Mouse (Mus musculus) MEL (cell line): ENCODE measurements around the gene Dusp23. TPM values are rescaled to one million over a fixed set of nuclear protein-coding genes. Genes with fewer than 3 reads are reported as not detected.

Experiments
- DNase-seq: peaks from one replicate; pipeline ENCODE4 v3.0.0; 2011; ENCODE audit warnings: low read depth, low spot score
- H3K27ac ChIP-seq: 2 replicates; pipeline ENCODE4 v1.5.1; 2012; ENCODE audit warnings: low read depth, mild to moderate bottlenecking, control low read depth, low read length, moderate library complexity; ENCODE audit not compliant: control insufficient read depth
- H3K27me3 ChIP-seq, 2 experiments: fragments of 150-350 bp in 1 of 2; sonication (generic) in 1 of 2; 2 replicates each; pipeline ENCODE4 v1.6.1; 2012; ENCODE audit warnings: low read length in 2 of 2, mild to moderate bottlenecking in 2 of 2, improper control_type of control experiment in 1 of 2, moderate library complexity in 1 of 2; ENCODE audit not compliant: insufficient read depth in 2 of 2, control insufficient read depth in 1 of 2
- H3K36me3 ChIP-seq, 2 experiments: 2 replicates each; pipeline ENCODE4 v1.6.1; 2012 to 2014; ENCODE audit warnings: low read length in 2 of 2, improper control_type of control experiment in 1 of 2, inconsistent platforms in 1 of 2, mild to moderate bottlenecking in 1 of 2; ENCODE audit not compliant: insufficient read depth in 2 of 2, control insufficient read depth in 1 of 2
- H3K4me1 ChIP-seq, 2 experiments: fragments of 150-350 bp in 1 of 2; sonication (generic) in 1 of 2; 2 replicates each; pipeline ENCODE4 v1.6.1; 2012; ENCODE audit warnings: low read length in 2 of 2, improper control_type of control experiment in 1 of 2, mild to moderate bottlenecking in 1 of 2; ENCODE audit not compliant: insufficient read depth in 2 of 2, control insufficient read depth in 1 of 2
- H3K4me3 ChIP-seq, 2 experiments: fragments of 150-350 bp in 1 of 2; sonication (generic) in 1 of 2; 2 replicates each; pipeline ENCODE4 v1.5.1; 2012; ENCODE audit warnings: low read depth in 2 of 2, low read length in 2 of 2, mild to moderate bottlenecking in 2 of 2, moderate library complexity in 2 of 2, control low read depth in 1 of 2, improper control_type of control experiment in 1 of 2; ENCODE audit not compliant: control insufficient read depth in 1 of 2, insufficient read depth in 1 of 2
- H3K79me2 ChIP-seq: 2 replicates; pipeline ENCODE4 v1.6.1; 2012; ENCODE audit warnings: mild to moderate bottlenecking, low read length, moderate library complexity; ENCODE audit not compliant: control insufficient read depth, poor library complexity, insufficient read depth
- H3K9ac ChIP-seq: 2 replicates; pipeline ENCODE4 v1.6.1; 2012; ENCODE audit warnings: low read depth, mild to moderate bottlenecking, control low read depth, low read length, moderate library complexity; ENCODE audit not compliant: control insufficient read depth, poor library complexity, severe bottlenecking
- H3K9me3 ChIP-seq: fragments of 150-350 bp; sonication (generic); replicated peaks from 2 replicates; pipeline ENCODE4 v1.6.1; 2012; ENCODE audit warnings: mild to moderate bottlenecking, low read length, improper control_type of control experiment, moderate library complexity; ENCODE audit not compliant: insufficient read depth
- CHD2 ChIP-seq: IDR thresholded peaks from 2 replicates; pipeline ENCODE4 v1.6.1; 2011; ENCODE audit warnings: low read length, improper control_type of control experiment
- CTCF ChIP-seq, 3 experiments: IDR thresholded peaks in 2 of 3; conservative IDR thresholded peaks in 1 of 3; 2 replicates each; pipeline ENCODE4 v1.5.1; 2011 to 2012; ENCODE audit warnings: low read length in 3 of 3, low read depth in 2 of 3, mild to moderate bottlenecking in 2 of 3, improper control_type of control experiment in 1 of 3, inconsistent platforms in 1 of 3, mixed read lengths in 1 of 3, moderate library complexity in 1 of 3; ENCODE audit not compliant: control insufficient read depth in 1 of 3, insufficient read depth in 1 of 3, poor library complexity in 1 of 3, severe bottlenecking in 1 of 3
- E2F4 ChIP-seq: IDR thresholded peaks from 2 replicates; pipeline ENCODE4 v1.6.1; 2011; ENCODE audit warnings: low read depth, low read length, improper control_type of control experiment, borderline replicate concordance
- ETS1 ChIP-seq: IDR thresholded peaks from 2 replicates; pipeline ENCODE4 v1.6.1; 2012; ENCODE audit warnings: low read depth, mild to moderate bottlenecking, inconsistent platforms, low read length, improper control_type of control experiment, moderate library complexity
- HCFC1 ChIP-seq: IDR thresholded peaks from 2 replicates; pipeline ENCODE4 v1.6.1; 2012; ENCODE audit warnings: low read depth, mild to moderate bottlenecking, inconsistent platforms, low read length, improper control_type of control experiment, moderate library complexity
- KAT2A ChIP-seq: conservative IDR thresholded peaks from 2 replicates; pipeline ENCODE4 v1.6.1; 2012; ENCODE audit warnings: low read depth, low read length, improper control_type of control experiment, inconsistent platforms
- MAX ChIP-seq: IDR thresholded peaks from 2 replicates; pipeline ENCODE4 v1.6.1; 2011; ENCODE audit warnings: low read length, improper control_type of control experiment
- MEF2A ChIP-seq: IDR thresholded peaks from 2 replicates; pipeline ENCODE4 v1.6.1; 2014; ENCODE audit warnings: low read depth, mild to moderate bottlenecking, inconsistent platforms, low read length, improper control_type of control experiment; ENCODE audit not compliant: poor library complexity, insufficient replicate concordance, severe bottlenecking; ENCODE audit errors: extremely low read depth
- MYB ChIP-seq: IDR thresholded peaks from 2 replicates; pipeline ENCODE4 v1.6.1; 2011; ENCODE audit warnings: mild to moderate bottlenecking, low read depth, low read length, improper control_type of control experiment
- MYC ChIP-seq: IDR thresholded peaks from 2 replicates; pipeline ENCODE4 v1.6.1; 2011; ENCODE audit warnings: low read depth, mild to moderate bottlenecking, low read length, improper control_type of control experiment, moderate library complexity
- NELFE ChIP-seq: IDR thresholded peaks from 2 replicates; pipeline ENCODE4 v1.6.1; 2011; ENCODE audit warnings: low read depth, low read length, improper control_type of control experiment
- NRF1 ChIP-seq: IDR thresholded peaks from 2 replicates; pipeline ENCODE4 v1.6.1; 2014; ENCODE audit warnings: low read depth, mild to moderate bottlenecking, inconsistent platforms, low read length, improper control_type of control experiment, moderate library complexity; ENCODE audit not compliant: poor library complexity, insufficient read depth, severe bottlenecking
- POLR2A ChIP-seq, 2 experiments: IDR thresholded peaks; 2 replicates each; pipeline ENCODE4 v1.6.1; 2011 to 2012; ENCODE audit warnings: low read length in 2 of 2, mild to moderate bottlenecking in 2 of 2, control low read depth in 1 of 2, improper control_type of control experiment in 1 of 2, low read depth in 1 of 2, moderate library complexity in 1 of 2; ENCODE audit not compliant: control insufficient read depth in 1 of 2, insufficient read depth in 1 of 2, poor library complexity in 1 of 2
- POLR2AphosphoS2 ChIP-seq: IDR thresholded peaks from 2 replicates; pipeline ENCODE4 v1.6.1; 2011; ENCODE audit warnings: low read length, improper control_type of control experiment
- POLR2AphosphoS5 ChIP-seq: IDR thresholded peaks from 2 replicates; pipeline ENCODE4 v1.6.1; 2012; ENCODE audit warnings: low read depth, borderline replicate concordance, mild to moderate bottlenecking, inconsistent platforms, low read length, moderate library complexity, mixed read lengths
- RAD21 ChIP-seq: IDR thresholded peaks from 2 replicates; pipeline ENCODE4 v1.6.1; 2011; ENCODE audit warnings: mild to moderate bottlenecking, low read depth, low read length, improper control_type of control experiment
- RCOR1 ChIP-seq: IDR thresholded peaks from 2 replicates; pipeline ENCODE4 v1.6.1; 2012; ENCODE audit warnings: low read depth, mild to moderate bottlenecking, inconsistent platforms, low read length, improper control_type of control experiment
- TAL1 ChIP-seq: IDR thresholded peaks from 2 replicates; pipeline ENCODE4 v1.6.1; 2012; ENCODE audit warnings: mild to moderate bottlenecking, inconsistent platforms, low read length, moderate library complexity, mixed read lengths
- TCF12 ChIP-seq: IDR thresholded peaks from 2 replicates; pipeline ENCODE4 v1.6.1; 2014; ENCODE audit warnings: low read depth, mild to moderate bottlenecking, inconsistent platforms, low read length, improper control_type of control experiment, moderate library complexity
- ZC3H11A ChIP-seq: IDR thresholded peaks from 2 replicates; pipeline ENCODE4 v1.6.1; 2012; ENCODE audit warnings: low read depth, mild to moderate bottlenecking, inconsistent platforms, low read length, improper control_type of control experiment
- ZKSCAN1 ChIP-seq: IDR thresholded peaks from 2 replicates; pipeline ENCODE4 v1.6.1; 2012; ENCODE audit warnings: low read depth, mild to moderate bottlenecking, inconsistent platforms, low read length, improper control_type of control experiment, moderate library complexity
- ZMIZ1 ChIP-seq: IDR thresholded peaks from 2 replicates; pipeline ENCODE4 v1.6.1; 2012; ENCODE audit warnings: low read depth, mild to moderate bottlenecking, inconsistent platforms, low read length, improper control_type of control experiment, moderate library complexity
- ZNF384 ChIP-seq: IDR thresholded peaks from 2 replicates; pipeline ENCODE4 v1.6.1; 2012; ENCODE audit warnings: low read depth, mild to moderate bottlenecking, inconsistent platforms, low read length, improper control_type of control experiment
- polyA plus RNA-seq, 2 experiments: library from polyadenylated mRNA; stranded (reverse) in 1 of 2; unstranded in 1 of 2; fragments of >175 nt in 1 of 2; fragments of >200 nt in 1 of 2; gene quantifications; 2 replicates each; pipeline versions ENCODE4 v1.2.1 to v1.2.4; 2012; ENCODE audit warnings: low replicate concordance in 2 of 2, low read depth in 1 of 2; ENCODE audit not compliant: insufficient read length in 2 of 2, insufficient read depth in 1 of 2, missing spikeins in 1 of 2
- total RNA-seq: library from RNA; depleted of rRNA; stranded (reverse); fragments of 300-350 nt; gene quantifications from 2 replicates; pipeline ENCODE4 v1.2.3, GENCODE M21; 2012

Dusp23 gene
- total and polyA plus RNA-seq, 3 experiments, result 0.54 to 2.5 TPM; not detected in 1

- Histone ChIP-seq H3K4me3 (no peak overlapping the region), H3K9ac (no peak overlapping the region), H3K27me3 (peaks cover 0 to 1% of the 10 kb centered on the region in 2 experiments; a peak in 2 of 4 replicates), H3K27ac (no peak overlapping the region), H3K36me3 (no peaks in the 10 kb centered on the region), H3K79me2 (no peaks in the 10 kb centered on the region), H3K9me3 (no peaks in the 10 kb centered on the region), H3K4me1 (no peaks in the 10 kb centered on the region)
- no peak for DNase-seq
- no peak for TF ChIP-seq ZNF384
- no peak for TF ChIP-seq POLR2AphosphoS2
- no peak for TF ChIP-seq MYB
- no peak for TF ChIP-seq POLR2A (IDR thresholded peaks at IDR 0.05; ENCODE audit: control insufficient read depth in 1 of 2, insufficient read depth in 1 of 2, low read depth in 1 of 2, low read length in 2 of 2, poor library complexity in 1 of 2)
- TF ChIP-seq MAX, result no peak
- no peak for TF ChIP-seq TCF12
- no peak for TF ChIP-seq NRF1
- TF ChIP-seq RAD21, result no peak
- TF ChIP-seq MEF2A, result no peak
- TF ChIP-seq TAL1, result no peak
- no peak for TF ChIP-seq KAT2A
- no peak for TF ChIP-seq ETS1
Measured at GRCm38 (mm10) chr1:172667597-172667996, 34.8 kb upstream of the Dusp23 start.

GRCm38 (mm10) chr1:172665457-172665856, 32.7 kb upstream of the Dusp23 start:
- no peak for DNase-seq
- H3K9ac ChIP-seq, result no peak overlapping the region
- H3K27me3 ChIP-seq, result peaks cover 0 to 3% of the 10 kb centered on the region in 2 experiments; a peak in 2 of 4 replicates
- TF ChIP-seq CHD2 (no peak), POLR2AphosphoS5 (no peak), NELFE (no peak), E2F4 (no peak), TCF12 (no peak), ZMIZ1 (no peak), TAL1 (no peak), POLR2AphosphoS2 (no peak), ZKSCAN1 (no peak), RCOR1 (no peak), CTCF (IDR thresholded peaks at IDR 0.05 in 2 of 3, conservative IDR thresholded peaks at IDR 0.05 in 1 of 3; ENCODE audit: control insufficient read depth in 1 of 3, insufficient read depth in 1 of 3, low read depth in 2 of 3, low read length in 3 of 3, poor library complexity in 1 of 3, severe bottlenecking in 1 of 3) (no peak), MEF2A (no peak), HCFC1 (no peak), ZC3H11A (no peak), KAT2A (no peak), MYC (no peak), ETS1 (no peak)
- H3K4me3 ChIP-seq, result no peak overlapping the region
- H3K36me3 ChIP-seq, result no peaks in the 10 kb centered on the region
- no peaks in the 10 kb centered on the region for H3K4me1 ChIP-seq
- no peaks in the 10 kb centered on the region for H3K79me2 ChIP-seq
- H3K9me3 ChIP-seq, result no peaks in the 10 kb centered on the region
- no peak overlapping the region for H3K27ac ChIP-seq
